Mouse (Mus musculus) kidney, adult 11 months (tissue): ENCODE results near the gene Polr2g.
A peak's percentile ranks its signal among the peaks of the same experiment; 100 is the strongest.

ENCODE experiments used
- DNase-seq: peaks from one replicate; pipeline ENCODE4 v3.0.0; 2022

Gene Polr2g

GRCm38 (mm10) chr19:8756635-8757387 lies 41.6 kb downstream of the Polr2g start, which contains the start of gene Nxf1:
Gene Nxf1 (plus strand): TSS chr19:8757073.
- peak; percentile 87 for DNase-seq

DNA sequence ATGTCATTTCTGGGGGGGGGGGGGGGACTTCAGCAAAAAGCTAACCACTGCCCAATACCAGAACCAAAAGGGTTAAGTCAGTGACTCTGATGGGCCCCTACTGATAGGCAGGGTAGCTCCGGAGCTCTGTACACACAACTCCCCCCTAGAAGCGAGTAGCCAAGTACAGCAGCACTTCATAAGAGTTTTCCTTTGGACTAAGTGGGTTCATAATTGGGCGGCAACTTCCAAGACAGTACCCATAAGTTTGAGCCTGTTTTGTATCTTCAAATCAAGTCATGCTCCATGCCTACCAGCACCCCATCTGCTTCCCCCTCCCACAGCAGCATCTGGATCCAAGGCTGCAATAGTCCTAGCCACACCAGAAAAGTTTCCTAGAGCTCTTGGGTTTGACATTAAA lies 42.7 kb downstream of the Polr2g start:
- no peak for DNase-seq

DNA sequence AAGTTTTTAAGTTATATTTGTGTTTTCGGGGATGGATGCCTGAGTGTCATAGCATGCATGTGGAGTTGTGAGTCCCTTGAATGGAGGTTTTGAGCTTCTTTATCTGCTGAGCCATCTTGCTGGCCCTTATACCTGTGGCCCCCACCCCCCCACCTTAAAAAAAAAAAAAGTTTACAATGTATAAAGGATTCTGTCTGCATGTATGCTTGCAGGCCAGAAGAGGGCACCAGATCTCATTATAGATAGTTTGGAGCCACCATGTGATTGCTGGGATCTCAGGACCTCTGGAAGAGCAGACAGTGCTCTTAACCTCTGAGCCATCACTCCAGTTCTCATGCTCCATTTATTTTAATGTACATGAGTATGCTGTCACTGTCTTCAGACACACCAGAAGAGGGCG lies 51.0 kb downstream of the Polr2g start:
- no peak for DNase-seq

DNA sequence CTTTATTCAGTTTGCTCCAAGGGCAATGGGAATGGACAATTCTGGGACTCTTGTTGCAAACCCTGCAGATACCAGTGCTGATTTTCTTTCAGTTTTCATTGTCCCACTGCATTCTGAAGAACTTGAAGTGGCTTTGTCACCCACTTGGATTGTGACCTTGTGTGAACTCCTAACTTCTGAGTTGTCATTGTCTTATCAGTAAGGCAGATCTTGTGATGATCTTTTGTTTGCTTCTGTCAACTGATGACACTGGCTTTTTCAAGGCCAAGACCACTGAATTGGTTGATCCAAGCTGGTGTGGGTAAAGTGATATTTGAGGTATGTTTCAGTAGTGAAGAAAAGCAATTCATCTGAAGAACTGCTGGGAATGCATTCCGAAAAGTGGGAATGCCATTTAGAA lies 53.0 kb downstream of the Polr2g start:
- no peak for DNase-seq
